Comparison of ENCODE assay signal across 31 mouse cellular contexts in genomic region chr9:47322293-47322692, GRCm38 (mm10).
DNase-seq lines count a peak whose midpoint lies in the region; ATAC-seq lines count a peak whose summit lies in the region.
"Had no signal": no experiment of that assay in that cellular context is flagged by ENCODE, and none has a peak within 500 bp of the region (broad histone marks: within the 10 kb centered on the region; RNA-seq: fewer than 3 reads in every experiment).

No protein-coding gene starts in this region.

- H3K27me3 ChIP-seq in liver, embryonic 15.5 days: no peaks in the 10 kb centered on the region
- H3K27me3 ChIP-seq in liver, embryonic 11.5 days (replicated peaks; ENCODE audit: control insufficient read depth, insufficient read depth, low read length): no peaks in the 10 kb centered on the region
- H3K27me3 ChIP-seq in liver, embryonic 16.5 days (ENCODE audit: control insufficient read depth, insufficient read depth, low read depth, low read length): no peaks in the 10 kb centered on the region
- H3K27me3 ChIP-seq: neural tube, embryonic 12.5 days had no signal

- 0 out of 2 replicates have a peak overlapping the region, but pooled peaks have one; percentile 70 for H3K27ac ChIP-seq in liver, embryonic 15.5 days (replicated peaks)
- H3K27ac ChIP-seq in liver, embryonic 11.5 days (ENCODE audit: low read depth, low read length): no peak overlapping the region
- H3K27ac ChIP-seq in liver, embryonic 16.5 days (ENCODE audit: low read length): no peak overlapping the region
- H3K27ac ChIP-seq: heart, embryonic 10.5 days; heart, embryonic 15.5 days; hindbrain, embryonic 13.5 days; left cerebral cortex, adult 2 months; limb, embryonic 13.5 days; midbrain, embryonic 10.5 days; neural tube, embryonic 12.5 days; stomach, postnatal 0 days had no signal

- intact Hi-C loops in heart, postnatal 10 days (cut with DNase I): no loop called here

- ATAC-seq in liver, embryonic 15.5 days (ENCODE audit: insufficient read depth): no peak; the same call in 1 of the 2 replicates
- no peak for ATAC-seq in liver, embryonic 11.5 days (replicated peaks; ENCODE audit: low FRiP score)
- peak; percentile 58 for ATAC-seq in liver, embryonic 16.5 days (ENCODE audit: low read depth)
- ATAC-seq: CD4-positive, CD25-positive, alpha-beta regulatory T cell, adult 4 months; forebrain, embryonic 14.5 days; midbrain, embryonic 16.5 days had no signal

- H3K36me3 ChIP-seq in liver, embryonic 15.5 days (replicated peaks): no peaks in the 10 kb centered on the region
- H3K36me3 ChIP-seq in liver, embryonic 11.5 days (ENCODE audit: control insufficient read depth, insufficient read depth, low read length): no peaks in the 10 kb centered on the region
- H3K36me3 ChIP-seq in liver, embryonic 16.5 days (ENCODE audit: control insufficient read depth, insufficient read depth): no peaks in the 10 kb centered on the region
- H3K36me3 ChIP-seq: heart, embryonic 10.5 days; heart, embryonic 15.5 days; hindbrain, embryonic 13.5 days; limb, embryonic 13.5 days; midbrain, embryonic 10.5 days; neural tube, embryonic 12.5 days had no signal

- H3K4me2 ChIP-seq in liver, embryonic 15.5 days: no peak overlapping the region
- no peak overlapping the region for H3K4me2 ChIP-seq in liver, embryonic 11.5 days
- H3K4me2 ChIP-seq in liver, embryonic 16.5 days (ENCODE audit: low read depth, low read length): no peak overlapping the region
- H3K4me2 ChIP-seq: heart, embryonic 15.5 days; hindbrain, embryonic 13.5 days; limb, embryonic 13.5 days; lung, embryonic 14.5 days; neural tube, embryonic 12.5 days had no signal

- no peaks in the 10 kb centered on the region for H3K9me3 ChIP-seq in liver, embryonic 15.5 days (replicated peaks)
- no peaks in the 10 kb centered on the region for H3K9me3 ChIP-seq in liver, embryonic 11.5 days (ENCODE audit: control insufficient read depth, low read length)
- no peaks in the 10 kb centered on the region for H3K9me3 ChIP-seq in liver, embryonic 16.5 days (replicated peaks; ENCODE audit: control insufficient read depth, low read length)
- H3K9me3 ChIP-seq: heart, embryonic 10.5 days; heart, embryonic 15.5 days; hindbrain, embryonic 13.5 days; limb, embryonic 13.5 days; midbrain, embryonic 10.5 days; neural tube, embryonic 12.5 days had no signal

- H3K9ac ChIP-seq in liver, embryonic 15.5 days: no peak overlapping the region
- H3K9ac ChIP-seq in liver, embryonic 11.5 days (ENCODE audit: low read depth, low read length): no peak overlapping the region
- H3K9ac ChIP-seq in liver, embryonic 16.5 days (ENCODE audit: low read depth, low read length): no peak overlapping the region
- H3K9ac ChIP-seq: heart, embryonic 15.5 days; hindbrain, embryonic 13.5 days; limb, embryonic 13.5 days; lung, embryonic 14.5 days; neural tube, embryonic 12.5 days had no signal

- no peak overlapping the region for H3K4me3 ChIP-seq in liver, embryonic 15.5 days (replicated peaks)
- H3K4me3 ChIP-seq in liver, embryonic 11.5 days (ENCODE audit: low read depth, low read length): no peak overlapping the region
- H3K4me3 ChIP-seq in liver, embryonic 16.5 days (ENCODE audit: low read depth, low read length): no peak overlapping the region
- H3K4me3 ChIP-seq: heart, embryonic 10.5 days; heart, embryonic 15.5 days; hindbrain, embryonic 13.5 days; left cerebral cortex, adult 2 months; limb, embryonic 13.5 days; midbrain, embryonic 10.5 days; myocyte; neural tube, embryonic 12.5 days had no signal

- peak; percentile 74 for DNase-seq in heart, adult 11 months
- DNase-seq in heart, postnatal 10 days: no peak
- DNase-seq in liver, embryonic 11.5 days (ENCODE audit: low spot score): no peak
- peak; percentile 23 for DNase-seq in brain, adult 2 months (ENCODE audit: low read depth, low spot score)
- no peak for DNase-seq in layer of hippocampus, postnatal 36 days
- DNase-seq: adrenal gland, adult 2 months; cerebellum, adult 11-12 months; cerebellum, adult 9-11 months; gastrocnemius, postnatal 14 days; heart, postnatal 36 days; kidney, adult 9 months; kidney, postnatal 10 days; layer of hippocampus, adult 9-11 months; right cerebral cortex, adult 18-20 months; thymus, adult 2 months; thymus, postnatal 36 days had no signal

- H3K4me1 ChIP-seq in liver, embryonic 15.5 days (replicated peaks): no peaks in the 10 kb centered on the region
- no peaks in the 10 kb centered on the region for H3K4me1 ChIP-seq in liver, embryonic 11.5 days (replicated peaks; ENCODE audit: control insufficient read depth, insufficient read depth, low read length)
- H3K4me1 ChIP-seq in liver, embryonic 16.5 days (ENCODE audit: control insufficient read depth, low read depth, low read length): no peaks in the 10 kb centered on the region
- H3K4me1 ChIP-seq: heart, embryonic 15.5 days; hindbrain, embryonic 13.5 days had no signal

- 66% methylated on average over 5 of the region's 5 CpGs for WGBS in liver, embryonic 15.5 days (ENCODE audit: insufficient replicate concordance)
- WGBS in liver, embryonic 11.5 days: 73% methylated on average over 5 of the region's 5 CpGs
- 68% methylated on average over 5 of the region's 5 CpGs for WGBS in liver, embryonic 16.5 days (ENCODE audit: insufficient replicate concordance)

Comparison
In these comparisons a context has a peak if more than half of its experiments do, and no peak if none do; other contexts are left out.
1. DNase-seq: peak in heart, adult 11 months (single experiment) and brain, adult 2 months (single experiment); none in heart, postnatal 10 days (0 of 2), liver, embryonic 11.5 days (single experiment) and layer of hippocampus, postnatal 36 days (0 of 2).